Comparison of ENCODE assay signal across 15 mouse cellular contexts in the genomic region with DNA sequence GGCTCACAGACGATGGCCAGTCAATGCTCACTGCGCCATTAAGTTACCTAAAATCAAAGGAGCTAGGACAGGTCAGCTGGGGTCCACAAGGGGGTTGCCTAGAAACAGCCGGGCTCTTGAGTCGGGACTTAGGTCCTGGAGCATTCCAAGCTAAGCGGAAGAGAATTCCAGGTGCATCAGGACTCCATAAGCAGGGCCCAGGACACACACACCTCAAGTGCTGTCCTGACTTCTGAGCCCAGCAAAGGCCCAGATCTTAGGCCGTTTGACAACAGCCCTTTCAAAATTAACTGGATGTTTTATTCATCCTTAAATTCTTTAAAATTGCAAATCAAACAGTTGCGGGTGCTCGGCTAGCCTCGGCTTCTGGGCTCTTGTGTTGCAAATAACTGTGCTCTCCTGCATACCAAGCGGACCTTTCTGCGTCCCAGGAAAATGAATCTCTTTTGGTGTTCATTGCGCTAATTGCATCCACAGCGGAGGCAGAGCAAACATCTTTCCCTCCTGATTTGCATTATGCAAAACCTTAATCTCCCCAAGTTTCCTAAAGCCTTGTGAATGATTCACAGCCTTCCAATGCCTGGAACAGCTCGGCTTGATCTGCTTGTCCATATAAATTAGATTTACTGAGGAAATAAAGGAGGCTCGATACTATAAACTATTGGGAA.
A peak's percentile ranks its signal among the peaks of the same experiment; 100 is the strongest.
DNase-seq lines count a peak whose midpoint lies in the region; ATAC-seq and TF ChIP-seq lines count a peak whose summit lies in the region.
"Had no signal": no experiment of that assay in that cellular context is flagged by ENCODE, and none has a peak within 500 bp of the region (broad histone marks: within the 10 kb centered on the region; RNA-seq: fewer than 3 reads in every experiment).

No protein-coding gene starts in this region.

- no peaks in the 10 kb centered on the region for H3K9me3 ChIP-seq in hindbrain, embryonic 10.5 days
- no peaks in the 10 kb centered on the region for H3K9me3 ChIP-seq in hindbrain, postnatal 0 days (ENCODE audit: low read length)
- H3K9me3 ChIP-seq in forebrain, embryonic 14.5 days (replicated peaks; ENCODE audit: control insufficient read depth, low read length), result no peaks in the 10 kb centered on the region
- no peaks in the 10 kb centered on the region for H3K9me3 ChIP-seq in midbrain, embryonic 16.5 days (replicated peaks; ENCODE audit: control insufficient read depth, low read length, poor library complexity, severe bottlenecking)
- H3K9me3 ChIP-seq: limb, embryonic 15.5 days had no signal

- no peaks in the 10 kb centered on the region for H3K36me3 ChIP-seq in hindbrain, embryonic 10.5 days
- H3K36me3 ChIP-seq in hindbrain, postnatal 0 days (ENCODE audit: insufficient read depth, low read length), result no peaks in the 10 kb centered on the region
- no peaks in the 10 kb centered on the region for H3K36me3 ChIP-seq in forebrain, embryonic 14.5 days (ENCODE audit: control insufficient read depth, insufficient read depth, low read length)
- H3K36me3 ChIP-seq in midbrain, embryonic 16.5 days (ENCODE audit: control insufficient read depth, insufficient read depth, low read length), result no peaks in the 10 kb centered on the region
- H3K36me3 ChIP-seq: G1E; limb, embryonic 15.5 days had no signal

- H3K4me2 ChIP-seq in hindbrain, postnatal 0 days (ENCODE audit: low read depth, low read length), result no peak overlapping the region
- no peak overlapping the region for H3K4me2 ChIP-seq in forebrain, embryonic 14.5 days (ENCODE audit: low read length)
- no peak overlapping the region for H3K4me2 ChIP-seq in midbrain, embryonic 16.5 days (ENCODE audit: low read length)
- H3K4me2 ChIP-seq: limb, embryonic 15.5 days had no signal

- no peak for DNase-seq in hindbrain, embryonic 10.5 days (ENCODE audit: low spot score)
- DNase-seq in hindbrain, postnatal 0 days (ENCODE audit: low spot score), result no peak
- peak; percentile 81 for DNase-seq in R1 (ENCODE audit: low read depth, low spot score)
- DNase-seq in forebrain, embryonic 14.5 days (ENCODE audit: low spot score), result peak; percentile 75
- DNase-seq in spleen, postnatal 4 days (ENCODE audit: low spot score in 2 of 2), result no peak
- DNase-seq in layer of hippocampus, adult 9-10 months (ENCODE audit: low spot score), result no peak
- DNase-seq: adrenal gland, postnatal 36 days; cerebellum, adult 11-12 months; kidney, adult 11 months; lung, adult 2 months; retina, postnatal 1 day had no signal

- ATAC-seq in hindbrain, postnatal 0 days, result no peak
- ATAC-seq in forebrain, embryonic 14.5 days, result no peak
- ATAC-seq in midbrain, embryonic 16.5 days, result no peak
- ATAC-seq in inflammation-experienced regulatory T-cells, adult 6 months, result no peak

- peak overlapping the region; percentile 80; the same call in 1 of the 2 replicates for H3K27ac ChIP-seq in hindbrain, embryonic 10.5 days
- H3K27ac ChIP-seq in hindbrain, postnatal 0 days, result no peak overlapping the region
- peak overlapping the region; percentile 27; the same call in 1 of the 2 replicates for H3K27ac ChIP-seq in forebrain, embryonic 14.5 days (ENCODE audit: low read depth, low read length)
- H3K27ac ChIP-seq in midbrain, embryonic 16.5 days (ENCODE audit: low read length), result no peak overlapping the region
- H3K27ac ChIP-seq: limb, embryonic 15.5 days had no signal

- peaks cover 61% of the 10 kb centered on the region for H3K4me1 ChIP-seq in hindbrain, embryonic 10.5 days (replicated peaks)
- H3K4me1 ChIP-seq in hindbrain, postnatal 0 days (ENCODE audit: insufficient read depth, low read length), result no peaks in the 10 kb centered on the region
- peaks cover 26% of the 10 kb centered on the region for H3K4me1 ChIP-seq in forebrain, embryonic 14.5 days (ENCODE audit: control insufficient read depth, insufficient read depth, low read length)
- peaks cover 8% of the 10 kb centered on the region; the same call in 1 of the 2 replicates for H3K4me1 ChIP-seq in midbrain, embryonic 16.5 days (ENCODE audit: control insufficient read depth, insufficient read depth, low read length)

- TF ChIP-seq CTCF in hindbrain, postnatal 0 days (IDR thresholded peaks at IDR 0.05; ENCODE audit: low read depth), result no peak

- no peak overlapping the region for H3K9ac ChIP-seq in hindbrain, postnatal 0 days (replicated peaks; ENCODE audit: low read length)
- H3K9ac ChIP-seq in forebrain, embryonic 14.5 days (ENCODE audit: low read length), result no peak overlapping the region
- 0 out of 2 replicates have a peak overlapping the region, but pooled peaks have one; percentile 4 for H3K9ac ChIP-seq in midbrain, embryonic 16.5 days (ENCODE audit: low read depth, low read length)
- H3K9ac ChIP-seq: limb, embryonic 15.5 days had no signal

- no peak overlapping the region for H3K4me3 ChIP-seq in hindbrain, embryonic 10.5 days
- H3K4me3 ChIP-seq in hindbrain, postnatal 0 days (ENCODE audit: low read length), result no peak overlapping the region
- no peak overlapping the region for H3K4me3 ChIP-seq in forebrain, embryonic 14.5 days (ENCODE audit: low read depth, low read length)
- H3K4me3 ChIP-seq in midbrain, embryonic 16.5 days (ENCODE audit: low read depth, low read length), result no peak overlapping the region
- H3K4me3 ChIP-seq: limb, embryonic 15.5 days had no signal

- WGBS in hindbrain, embryonic 10.5 days, result 44% methylated on average over 15 of the region's 15 CpGs
- 41% methylated on average over 15 of the region's 15 CpGs for WGBS in hindbrain, postnatal 0 days
- 15% methylated on average over 15 of the region's 15 CpGs for WGBS in forebrain, embryonic 14.5 days
- WGBS in midbrain, embryonic 16.5 days, result 25% methylated on average over 15 of the region's 15 CpGs

- peaks cover 29% of the 10 kb centered on the region for H3K27me3 ChIP-seq in hindbrain, embryonic 10.5 days (ENCODE audit: insufficient read depth, poor library complexity, severe bottlenecking)
- H3K27me3 ChIP-seq in hindbrain, postnatal 0 days (ENCODE audit: insufficient read depth, low read length), result no peaks in the 10 kb centered on the region; the same call in 1 of the 2 replicates
- no peaks in the 10 kb centered on the region for H3K27me3 ChIP-seq in forebrain, embryonic 14.5 days (replicated peaks; ENCODE audit: control insufficient read depth, insufficient read depth, low read length)
- H3K27me3 ChIP-seq in midbrain, embryonic 16.5 days (ENCODE audit: control insufficient read depth, insufficient read depth, low read depth, low read length), result no peaks in the 10 kb centered on the region
- H3K27me3 ChIP-seq: limb, embryonic 15.5 days had no signal

Comparison
In these comparisons a context has a peak if more than half of its experiments do, and no peak if none do; other contexts are left out.
1. H3K27ac ChIP-seq: peak in hindbrain, embryonic 10.5 days (single experiment) and forebrain, embryonic 14.5 days (single experiment); none in hindbrain, postnatal 0 days (single experiment) and midbrain, embryonic 16.5 days (single experiment).
2. DNase-seq: peak in R1 (single experiment) and forebrain, embryonic 14.5 days (single experiment); none in hindbrain, embryonic 10.5 days (single experiment), hindbrain, postnatal 0 days (single experiment), spleen, postnatal 4 days (0 of 2) and layer of hippocampus, adult 9-10 months (single experiment).